Mouse (Mus musculus) ES-E14 (cell line): ENCODE data around the gene Slc24a2.

Experiments used
- CHD2 ChIP-seq: IDR thresholded peaks from 2 replicates; pipeline ENCODE4 v1.6.1; 2014; ENCODE audit warnings: mild to moderate bottlenecking, low read depth, low read length, inconsistent platforms
- HCFC1 ChIP-seq: IDR thresholded peaks from 2 replicates; pipeline ENCODE4 v1.6.1; 2012; ENCODE audit warnings: low read length, inconsistent platforms, borderline replicate concordance; ENCODE audit not compliant: insufficient read depth
- MAFK ChIP-seq: IDR thresholded peaks from 2 replicates; pipeline ENCODE4 v1.6.1; 2014; ENCODE audit warnings: mild to moderate bottlenecking, low read depth, low read length, inconsistent platforms; ENCODE audit not compliant: insufficient read depth
- ZC3H11A ChIP-seq: IDR thresholded peaks from 2 replicates; pipeline ENCODE4 v1.6.1; 2012; ENCODE audit warnings: low read depth, mild to moderate bottlenecking, inconsistent platforms, low read length, borderline replicate concordance
- ZNF384 ChIP-seq: IDR thresholded peaks from 2 replicates; pipeline ENCODE4 v1.6.1; 2012; ENCODE audit warnings: low read depth, low read length, inconsistent platforms

DNA sequence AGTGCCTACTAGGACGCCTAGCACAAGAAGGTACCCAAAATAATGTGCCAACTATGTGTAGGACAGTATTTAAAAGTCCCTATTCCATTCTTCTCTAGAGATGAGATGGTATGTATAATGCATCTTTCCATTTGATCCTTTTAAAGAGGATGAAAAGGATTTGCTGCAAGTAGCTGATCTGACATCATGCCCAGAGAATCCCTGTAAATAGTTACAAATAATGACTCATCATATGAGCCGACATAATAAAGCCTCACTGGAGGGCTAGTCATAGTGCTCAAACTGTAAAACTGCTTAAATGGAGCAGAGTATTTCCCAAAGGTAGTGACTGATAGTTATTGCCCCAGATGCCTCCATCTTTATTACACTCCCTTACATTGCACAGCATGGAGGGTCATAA lies 183.1 kb downstream of the Slc24a2 start:
- TF ChIP-seq ZNF384 (no peak), MAFK (no peak), CHD2 (no peak), ZC3H11A (no peak), HCFC1 (no peak)
